Mouse (Mus musculus) heart, embryonic 11.5 days (tissue): Measurements from ENCODE around the gene Anapc2. TPM values are rescaled to one million over a fixed set of nuclear protein-coding genes. Genes with fewer than 3 reads are reported as not detected.
A peak's percentile ranks its signal among the peaks of the same experiment; 100 is the strongest.

Source experiments
- ATAC-seq: fragments of 200-750 bp; cut with Nextera tagmentation; replicated peaks from 2 replicates; pipeline ENCODE4 v1.8.0; 2017; ENCODE audit warnings: moderate library complexity; ENCODE audit not compliant: insufficient number of reproducible peaks, low FRiP score, low TSS enrichment
- H3K27ac ChIP-seq: fragments of 300-500 bp; sonication (generic); 2 replicates; pipeline ENCODE4 v1.5.1; 2014; ENCODE audit warnings: mild to moderate bottlenecking, low read depth, low read length
- H3K27me3 ChIP-seq: fragments of 300-500 bp; sonication (generic); 2 replicates; pipeline ENCODE4 v1.6.1; 2014; ENCODE audit warnings: mild to moderate bottlenecking, low read length, mixed read lengths; ENCODE audit not compliant: control insufficient read depth, insufficient read depth
- H3K36me3 ChIP-seq: fragments of 300-500 bp; sonication (generic); 2 replicates; pipeline ENCODE4 v1.6.1; 2014; ENCODE audit warnings: mild to moderate bottlenecking, low read length, moderate library complexity, mixed read lengths; ENCODE audit not compliant: control insufficient read depth, insufficient read depth
- H3K4me1 ChIP-seq: fragments of 300-500 bp; sonication (generic); 2 replicates; pipeline ENCODE4 v1.6.1; 2014; ENCODE audit warnings: low read length; ENCODE audit not compliant: control insufficient read depth, insufficient read depth
- H3K4me2 ChIP-seq: fragments of 300-500 bp; sonication (generic); 2 replicates; pipeline ENCODE4 v1.6.1; 2014; ENCODE audit warnings: mild to moderate bottlenecking, moderate library complexity
- H3K4me3 ChIP-seq: fragments of 300-500 bp; sonication (generic); 2 replicates; pipeline ENCODE4 v1.5.1; 2014; ENCODE audit warnings: low read depth, low read length
- H3K9ac ChIP-seq: fragments of 300-500 bp; sonication (generic); 2 replicates; pipeline ENCODE4 v1.6.1; 2014; ENCODE audit warnings: mild to moderate bottlenecking, low read depth, low read length, moderate library complexity
- H3K9me3 ChIP-seq: fragments of 300-500 bp; sonication (generic); replicated peaks from 2 replicates; pipeline ENCODE4 v1.6.1; 2016; ENCODE audit warnings: low read length; ENCODE audit not compliant: control insufficient read depth
- WGBS: fragments of 180-500 bp; shearing (Covaris S2); extraction: QIAGEN DNeasy Blood & Tissue Kit; methylation state at CpG from one replicate; pipeline ENCODE4 v1.1.7; 2014; ENCODE audit not compliant: insufficient replicate concordance; 5-methylcytosine and 5-hydroxymethylcytosine counted together
- polyA plus RNA-seq: library from polyadenylated mRNA; unstranded; fragments of >200 nt; fragmentation: Nextera tagmentation; extraction: Ambion mirVana; gene quantifications from 2 replicates; pipeline ENCODE4 v1.2.1, GENCODE M21; 2014

The Anapc2 gene
- polyA plus RNA-seq, result 73.0 and 76.1 TPM in 2 replicates

DNA sequence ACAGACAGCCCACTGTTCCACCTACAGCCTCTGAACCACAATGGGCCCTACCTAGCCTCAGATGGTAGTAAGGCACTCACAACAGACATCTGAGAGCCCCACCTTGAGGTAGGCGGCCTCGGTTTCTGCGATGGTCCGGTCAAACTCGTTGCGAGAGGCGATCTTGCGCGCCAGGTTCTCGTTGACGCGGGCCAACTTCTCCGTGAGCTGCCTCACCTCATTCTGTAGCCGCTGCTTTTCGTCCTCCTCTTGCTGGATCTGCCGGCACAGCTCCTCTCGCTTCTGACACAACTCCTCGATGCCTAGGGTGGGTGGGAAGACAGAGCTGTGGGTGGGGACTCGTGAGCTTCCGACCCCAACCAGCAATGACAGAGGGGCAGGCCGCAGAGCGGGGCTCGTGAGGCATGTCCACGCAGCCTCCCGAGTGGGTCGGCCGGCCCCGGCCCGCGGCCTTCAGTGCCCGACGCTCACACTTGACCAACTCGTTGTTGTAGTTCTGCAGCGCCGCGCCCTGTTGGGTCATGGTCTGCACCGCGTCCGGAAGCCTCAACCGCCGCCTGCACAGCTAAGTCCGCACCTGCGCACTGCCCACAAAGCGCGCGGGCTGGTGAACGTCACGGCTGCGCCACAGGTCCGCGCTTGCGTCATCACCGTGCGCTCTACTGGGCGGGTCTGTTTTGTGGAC, at the start of gene Anapc2, which contains the start of gene Ssna1:
Gene Anapc2 (plus strand): TSS at position 652 of the 685 bp plus-strand sequence.
Gene Ssna1 (minus strand): TSS at position 612 of the 685 bp plus-strand sequence.
- Histone ChIP-seq H3K4me3 (peak within 1 kb of the TSS; percentile 82), H3K4me2 (peak within 1 kb of the TSS; percentile 93), H3K27ac (peak within 1 kb of the TSS; percentile 70), H3K4me1 (peaks cover 18% of the 10 kb centered on the region), H3K27me3 (no peaks in the 10 kb centered on the region), H3K9ac (peak within 1 kb of the TSS; percentile 94), H3K36me3 (peaks cover 22% of the 10 kb centered on the region), H3K9me3 (no peaks in the 10 kb centered on the region)
- peak; percentile 96 for ATAC-seq
- WGBS, result 0% methylated on average over 55 of the region's 55 CpGs

DNA sequence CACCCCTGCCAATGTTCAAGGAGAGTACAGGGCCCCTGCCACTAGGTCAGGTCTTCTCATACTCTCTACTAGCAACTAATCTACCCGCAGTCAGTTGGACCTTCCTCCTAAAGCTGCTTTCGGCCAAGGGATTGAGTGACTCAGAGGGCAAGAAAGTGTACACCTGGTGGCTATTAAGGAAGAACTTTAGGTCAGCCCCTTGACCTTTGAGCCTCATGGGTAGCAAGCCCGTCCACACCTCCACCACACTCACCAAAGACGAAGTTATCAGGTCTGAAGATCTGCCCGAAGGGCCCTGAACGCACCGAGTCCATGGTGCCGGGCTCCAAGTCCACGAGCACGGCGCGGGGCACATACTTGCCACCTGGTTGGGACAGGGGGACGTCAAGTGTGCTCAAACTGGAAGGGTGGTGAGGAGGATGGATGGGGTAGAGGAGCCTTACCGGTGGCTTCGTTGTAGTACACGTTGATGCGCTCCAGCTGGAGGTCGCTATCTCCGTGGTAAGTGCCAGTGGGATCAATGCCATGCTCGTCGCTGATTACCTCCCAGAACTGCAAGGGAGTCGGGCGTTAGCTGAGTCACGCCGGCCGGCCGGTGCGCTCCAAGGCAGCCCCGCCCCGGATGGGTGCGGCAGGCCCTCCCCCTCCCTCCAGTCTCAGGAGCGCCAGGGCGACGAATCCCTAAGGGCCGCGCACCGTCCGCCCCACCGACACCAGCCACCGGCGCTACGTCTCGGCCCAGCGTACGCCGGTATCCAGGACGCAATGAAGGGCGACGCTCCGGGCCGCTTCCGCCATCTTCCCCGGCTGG, 48.4 kb upstream of the Anapc2 start:
- Histone ChIP-seq H3K9me3 (no peaks in the 10 kb centered on the region), H3K27me3 (no peaks in the 10 kb centered on the region), H3K36me3 (no peaks in the 10 kb centered on the region), H3K4me3 (peak overlapping the region; percentile 71), H3K9ac (peak overlapping the region; percentile 81), H3K4me1 (peaks cover 14% of the 10 kb centered on the region), H3K4me2 (peak overlapping the region; percentile 97), H3K27ac (peak overlapping the region; percentile 91)
- peak; percentile 71 for ATAC-seq
- WGBS, result 2% methylated on average over 51 of the region's 53 CpGs

DNA sequence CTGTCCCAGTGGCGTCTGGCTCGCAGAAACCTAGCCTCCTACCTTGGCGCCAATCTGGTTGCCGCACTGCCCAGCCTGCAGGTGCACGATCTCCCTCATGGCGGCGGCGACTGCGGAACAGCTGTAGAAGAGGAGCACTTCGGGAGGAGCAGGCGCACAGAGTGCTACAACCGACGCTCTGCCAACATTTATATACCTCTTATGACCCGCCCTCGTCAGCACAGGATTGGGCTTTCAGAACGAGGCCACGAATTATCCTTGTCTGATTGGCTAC, 47.8 kb upstream of the Anapc2 start, which contains the start of gene Tubb4b:
Gene Tubb4b (minus strand): TSS at position 211 of the 274 bp plus-strand sequence.
- Histone ChIP-seq H3K4me2 (peak within 1 kb of the TSS; percentile 97), H3K27me3 (peaks cover 4% of the 10 kb centered on the region; the same call in 1 of the 2 replicates), H3K4me1 (peaks cover 16% of the 10 kb centered on the region), H3K9ac (peak within 1 kb of the TSS; percentile 81), H3K9me3 (no peaks in the 10 kb centered on the region), H3K4me3 (peak within 1 kb of the TSS; percentile 71), H3K27ac (peak within 1 kb of the TSS; percentile 93), H3K36me3 (no peaks in the 10 kb centered on the region)
- WGBS, result under 1% methylated on average over 17 of the region's 17 CpGs
- no peak for ATAC-seq

DNA sequence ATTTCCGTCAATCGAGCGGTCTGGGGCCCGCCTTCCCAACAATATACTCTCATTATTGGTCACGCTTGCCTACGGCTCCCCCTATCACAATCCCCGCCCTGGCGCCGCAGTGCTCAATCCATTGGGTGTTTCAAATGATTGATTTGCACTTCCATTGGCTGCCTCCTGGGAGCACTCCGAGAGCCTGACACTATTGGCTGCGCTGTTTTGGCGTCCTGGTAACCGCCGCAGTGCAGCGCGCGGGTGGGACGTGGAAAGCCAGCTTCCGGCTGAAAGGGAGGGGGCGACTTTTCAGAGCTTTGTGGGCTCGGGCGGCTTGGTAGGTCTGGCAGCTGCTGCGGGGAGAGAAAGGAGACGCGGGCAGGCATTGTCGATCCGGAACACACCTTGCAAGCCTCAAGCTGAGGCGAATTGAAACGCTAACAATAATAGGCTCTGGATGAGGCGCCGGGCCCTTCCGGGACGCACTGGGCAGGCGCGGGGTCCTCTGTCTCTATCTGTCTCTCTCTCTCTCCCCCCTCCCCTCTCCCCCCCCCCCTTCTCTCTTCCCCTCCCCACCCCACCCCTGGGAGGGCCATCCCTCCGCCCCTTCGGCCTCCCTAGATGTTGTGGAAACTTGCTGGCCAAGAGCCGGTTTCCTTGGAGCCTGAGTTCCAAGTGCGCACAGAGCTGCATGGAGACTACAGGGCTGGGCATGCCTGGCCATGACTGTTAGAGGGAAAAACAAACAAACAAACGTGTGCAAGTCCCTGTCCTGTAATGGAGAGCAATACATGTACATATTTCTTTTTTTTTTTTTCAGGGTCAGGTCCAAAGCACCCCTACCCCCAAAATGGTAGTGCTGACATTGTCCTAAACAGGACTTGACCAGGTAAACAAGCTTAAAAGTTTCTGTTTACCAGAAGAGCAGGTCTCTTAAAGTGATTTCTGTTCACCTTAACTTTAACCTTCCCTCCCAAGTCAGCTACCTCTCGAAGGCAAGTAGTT, 47.2 kb upstream of the Anapc2 start:
- Histone ChIP-seq H3K36me3 (no peaks in the 10 kb centered on the region), H3K9ac (peak overlapping the region; percentile 66)
- WGBS, result 2% methylated on average over 37 of the region's 41 CpGs

DNA sequence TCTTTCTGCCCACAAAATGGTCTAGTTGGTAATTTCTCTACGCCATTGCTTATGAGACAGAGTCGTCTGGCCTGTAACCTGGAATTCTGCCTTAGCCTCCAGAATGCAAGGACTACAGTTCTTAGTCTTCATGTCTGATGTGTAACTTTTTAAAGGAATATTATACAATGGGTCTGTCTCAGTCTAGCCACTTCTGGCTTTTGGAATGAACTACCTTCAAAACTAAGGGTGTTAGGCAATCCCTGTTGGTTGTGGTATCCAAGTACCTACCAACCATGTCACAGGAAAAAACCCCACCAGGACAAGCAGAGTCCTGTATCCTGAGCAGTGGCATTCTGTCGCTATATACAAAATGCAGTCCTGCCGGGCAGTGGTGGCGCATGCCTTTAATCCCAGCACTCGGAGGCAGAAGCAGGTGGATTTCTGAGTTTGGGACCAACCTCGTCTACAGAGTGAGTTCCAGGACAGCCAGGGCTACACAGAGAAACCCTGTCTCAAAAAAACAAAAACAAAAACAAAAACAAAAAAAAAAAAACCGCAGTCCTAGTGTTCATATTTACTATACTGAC, 46.4 kb upstream of the Anapc2 start:
- peaks cover 16% of the 10 kb centered on the region for H3K4me1 ChIP-seq
- H3K4me2 ChIP-seq, result peak overlapping the region; percentile 65
- WGBS, result 76% methylated on average over 8 of the region's 8 CpGs
- peaks cover 10% of the 10 kb centered on the region; the same call in 1 of the 2 replicates for H3K27me3 ChIP-seq
- H3K36me3 ChIP-seq, result no peaks in the 10 kb centered on the region
- H3K27ac ChIP-seq, result peak overlapping the region; percentile 93
- peak overlapping the region; percentile 66 for H3K9ac ChIP-seq
- ATAC-seq, result no peak
- peak overlapping the region; percentile 71 for H3K4me3 ChIP-seq
- H3K9me3 ChIP-seq, result no peaks in the 10 kb centered on the region

More for the DNA sequence above, 47.2 kb upstream of the Anapc2 start:
- peaks cover 10% of the 10 kb centered on the region; the same call in 1 of the 2 replicates for H3K27me3 ChIP-seq
- peak overlapping the region; percentile 93 for H3K27ac ChIP-seq
- ATAC-seq, result peak; percentile 95
- H3K4me1 ChIP-seq, result peaks cover 16% of the 10 kb centered on the region
- peak overlapping the region; percentile 65 for H3K4me2 ChIP-seq
- H3K9me3 ChIP-seq, result no peaks in the 10 kb centered on the region
- peak overlapping the region; percentile 71 for H3K4me3 ChIP-seq

DNA sequence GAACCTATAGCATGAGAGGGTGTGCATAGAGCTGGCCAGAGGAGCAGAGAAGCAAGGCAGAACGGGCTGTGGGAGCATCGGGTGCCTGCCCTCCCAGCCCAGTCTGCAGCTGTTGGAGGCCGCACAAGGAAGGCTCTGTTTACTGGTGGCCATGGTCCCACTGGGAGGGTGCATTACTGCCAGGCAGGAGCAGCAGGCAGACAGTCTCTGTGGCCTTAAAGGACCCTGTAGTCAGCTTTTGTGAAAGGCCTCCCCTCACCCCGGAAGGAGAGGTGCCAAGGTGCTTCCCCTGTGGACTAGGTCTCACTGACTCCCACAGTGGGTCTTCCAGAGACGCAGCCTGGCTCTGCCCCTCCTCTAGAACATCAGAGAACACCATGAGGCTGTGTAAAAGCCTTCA, 45.4 kb upstream of the Anapc2 start:
- no peak overlapping the region for H3K4me2 ChIP-seq
- no peak overlapping the region for H3K27ac ChIP-seq
- no peak overlapping the region for H3K4me3 ChIP-seq
- H3K9ac ChIP-seq, result no peak overlapping the region
- H3K9me3 ChIP-seq, result no peaks in the 10 kb centered on the region
- no peak for ATAC-seq
- 70% methylated on average over 5 of the region's 5 CpGs for WGBS
- no peaks in the 10 kb centered on the region for H3K36me3 ChIP-seq
- peaks cover 16% of the 10 kb centered on the region for H3K4me1 ChIP-seq
- peaks cover 19% of the 10 kb centered on the region; the same call in 1 of the 2 replicates for H3K27me3 ChIP-seq

GRCm38 (mm10) chr2:25227406-25227805, 44.9 kb upstream of the Anapc2 start:
- no peak overlapping the region for H3K27ac ChIP-seq
- no peak overlapping the region for H3K4me3 ChIP-seq
- H3K27me3 ChIP-seq, result peaks cover 20% of the 10 kb centered on the region; the same call in 1 of the 2 replicates
- ATAC-seq, result no peak
- no peaks in the 10 kb centered on the region for H3K9me3 ChIP-seq
- H3K36me3 ChIP-seq, result no peaks in the 10 kb centered on the region
- H3K9ac ChIP-seq, result no peak overlapping the region
- WGBS, result 91% methylated on average over 4 of the region's 4 CpGs
- no peak overlapping the region for H3K4me2 ChIP-seq
- peaks cover 16% of the 10 kb centered on the region for H3K4me1 ChIP-seq
